Mouse (Mus musculus) midbrain, embryonic 11.5 days (tissue): Measurements from ENCODE around the gene Gli2. TPM values are rescaled to one million over a fixed set of nuclear protein-coding genes. Genes with fewer than 3 reads are reported as not detected.
A peak's percentile ranks its signal among the peaks of the same experiment; 100 is the strongest.

Source experiments
- ATAC-seq: fragments of 200-750 bp; cut with Nextera tagmentation; 2 replicates; pipeline ENCODE4 v1.8.0; 2017; ENCODE audit warnings: moderate TSS enrichment, moderate library complexity; ENCODE audit not compliant: low FRiP score
- DNase-seq: peaks from one replicate; pipeline ENCODE4 v3.0.0; 2015; ENCODE audit warnings: low spot score; ENCODE audit errors: missing footprints
- H3K27ac ChIP-seq: fragments of 300-500 bp; sonication (generic); 2 replicates; pipeline ENCODE4 v1.5.1; 2014; ENCODE audit warnings: low read depth, low read length
- H3K27me3 ChIP-seq: fragments of 300-500 bp; sonication (generic); 2 replicates; pipeline ENCODE4 v1.6.1; 2014; ENCODE audit warnings: mild to moderate bottlenecking, low read length, moderate library complexity, mixed read lengths; ENCODE audit not compliant: control insufficient read depth, insufficient read depth
- H3K36me3 ChIP-seq: fragments of 300-500 bp; sonication (generic); 2 replicates; pipeline ENCODE4 v1.6.1; 2014; ENCODE audit warnings: mild to moderate bottlenecking, low read length, moderate library complexity, mixed read lengths; ENCODE audit not compliant: control insufficient read depth, insufficient read depth
- H3K4me1 ChIP-seq: fragments of 300-500 bp; sonication (generic); 2 replicates; pipeline ENCODE4 v1.6.1; 2014; ENCODE audit warnings: low read length; ENCODE audit not compliant: control insufficient read depth, insufficient read depth
- H3K4me2 ChIP-seq: fragments of 300-500 bp; sonication (generic); 2 replicates; pipeline ENCODE4 v1.6.1; 2014; ENCODE audit warnings: mild to moderate bottlenecking, moderate library complexity
- H3K4me3 ChIP-seq: fragments of 300-500 bp; sonication (generic); 2 replicates; pipeline ENCODE4 v1.5.1; 2014; ENCODE audit warnings: low read depth, low read length
- H3K9ac ChIP-seq: fragments of 300-500 bp; sonication (generic); 2 replicates; pipeline ENCODE4 v1.6.1; 2014; ENCODE audit warnings: low read length
- H3K9me3 ChIP-seq: fragments of 300-500 bp; sonication (generic); 2 replicates; pipeline ENCODE4 v1.6.1; 2016; ENCODE audit warnings: low read length; ENCODE audit not compliant: control insufficient read depth
- WGBS: fragments of 180-500 bp; shearing (Covaris S2); extraction: QIAGEN DNeasy Blood & Tissue Kit; methylation state at CpG from one replicate; pipeline ENCODE4 v1.1.7; 2014; 5-methylcytosine and 5-hydroxymethylcytosine counted together
- microRNA-seq: library from miRNA; unstranded; fragments of <30 nt; microRNA quantifications from one replicate; pipeline ENCODE4, GENCODE M21; 2017
- polyA plus RNA-seq: library from polyadenylated mRNA; unstranded; fragments of >200 nt; fragmentation: Nextera tagmentation; extraction: Ambion mirVana; gene quantifications from 2 replicates; pipeline ENCODE4 v1.2.1, GENCODE M21; 2014

The Gli2 gene
- polyA plus RNA-seq, 1 experiment from 2014 or later: 9.0 TPM

- Histone ChIP-seq H3K4me2 (no peak overlapping the region), H3K4me3 (no peak overlapping the region), H3K9ac (no peak overlapping the region), H3K36me3 (no peaks in the 10 kb centered on the region), H3K27me3 (no peaks in the 10 kb centered on the region), H3K9me3 (no peaks in the 10 kb centered on the region), H3K4me1 (no peaks in the 10 kb centered on the region), H3K27ac (no peak overlapping the region)
- DNase-seq: no peak
- no peak for ATAC-seq
- WGBS: 83% methylated on average over 5 of the region's 5 CpGs
Measured at GRCm38 (mm10) chr1:118802166-118802565, 251.3 kb downstream of the Gli2 start.

DNA sequence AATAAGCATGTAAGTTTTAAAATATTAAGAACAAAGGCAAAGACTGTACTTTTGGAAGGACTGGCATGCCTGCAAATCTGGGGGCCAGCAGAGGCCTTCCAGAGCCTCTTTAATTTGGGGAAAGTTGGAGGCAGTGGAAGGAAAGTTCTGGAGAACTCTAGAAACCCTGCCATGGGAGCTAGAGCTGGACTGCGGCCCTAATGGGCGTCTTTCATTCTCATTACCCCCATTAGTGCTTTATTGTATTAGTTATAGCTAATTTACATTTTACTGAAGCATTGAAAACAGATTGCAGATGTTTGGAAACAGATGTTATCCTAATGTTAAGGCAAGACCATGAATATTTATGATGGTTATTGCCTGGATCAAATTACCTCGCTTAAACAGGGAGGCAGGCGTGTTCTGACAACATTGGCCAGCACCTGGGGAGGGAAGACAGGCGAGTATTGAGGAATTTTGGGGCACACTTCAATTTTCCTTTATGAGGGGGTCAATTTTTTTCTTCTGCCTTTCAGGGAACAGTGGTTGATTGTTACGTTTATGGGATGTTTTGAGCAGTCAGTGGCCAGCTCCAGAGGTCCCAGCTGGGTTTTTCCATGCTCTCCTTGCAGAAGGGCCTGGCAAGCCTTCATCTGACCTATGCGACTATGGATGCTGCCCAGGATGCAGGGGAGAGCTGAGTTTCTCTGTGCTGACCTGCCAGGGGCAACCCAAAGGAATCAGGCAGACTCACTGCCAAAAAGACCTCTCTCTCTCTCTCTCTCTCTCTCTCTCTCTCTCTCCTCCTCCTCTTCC, 253.9 kb downstream of the Gli2 start:
- DNase-seq (peak; percentile 10), ATAC-seq (no peak)
- H3K9me3 ChIP-seq: no peaks in the 10 kb centered on the region
- no peak overlapping the region for H3K9ac ChIP-seq
- H3K27ac ChIP-seq: no peak overlapping the region
- H3K4me2 ChIP-seq: no peak overlapping the region
- H3K36me3 ChIP-seq: no peaks in the 10 kb centered on the region
- H3K27me3 ChIP-seq: no peaks in the 10 kb centered on the region
- H3K4me3 ChIP-seq: no peak overlapping the region
- WGBS: 75% methylated on average over 7 of the region's 7 CpGs
- H3K4me1 ChIP-seq: no peaks in the 10 kb centered on the region

GRCm38 (mm10) chr1:118795415-118796167, 257.8 kb downstream of the Gli2 start:
- Histone ChIP-seq H3K27ac (no peak overlapping the region), H3K4me2 (no peak overlapping the region), H3K9me3 (no peaks in the 10 kb centered on the region), H3K36me3 (no peaks in the 10 kb centered on the region), H3K4me1 (no peaks in the 10 kb centered on the region), H3K27me3 (no peaks in the 10 kb centered on the region), H3K4me3 (no peak overlapping the region), H3K9ac (no peak overlapping the region)
- peak; percentile 56 for DNase-seq
- 87% methylated on average over 18 of the region's 18 CpGs for WGBS
- no peak for ATAC-seq

DNA sequence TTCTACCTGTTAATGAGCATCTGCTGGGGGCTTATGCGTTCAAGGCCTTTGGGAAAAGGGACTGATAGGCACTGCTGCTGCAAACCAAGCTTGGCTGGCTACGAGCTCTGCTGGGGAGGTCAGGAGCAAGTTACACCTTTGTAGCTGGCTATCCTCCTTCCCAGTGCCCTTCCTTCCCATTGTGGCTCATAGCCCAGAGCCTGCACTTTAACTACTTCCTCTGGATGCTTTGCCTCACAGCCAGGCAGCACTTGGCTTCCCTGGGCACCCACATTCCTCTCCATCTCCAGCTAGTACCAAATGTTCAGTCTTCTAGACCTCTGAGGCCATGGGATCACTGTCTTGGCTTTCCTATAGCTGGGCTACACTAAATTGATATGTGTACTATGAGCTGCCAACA, 263.5 kb downstream of the Gli2 start:
- DNase-seq (no peak), ATAC-seq (no peak)
- Histone ChIP-seq H3K27ac (no peak overlapping the region), H3K9ac (no peak overlapping the region), H3K36me3 (no peaks in the 10 kb centered on the region), H3K9me3 (no peaks in the 10 kb centered on the region), H3K4me1 (no peaks in the 10 kb centered on the region), H3K4me3 (no peak overlapping the region), H3K4me2 (no peak overlapping the region), H3K27me3 (no peaks in the 10 kb centered on the region)
- 93% methylated on average over 2 of the region's 2 CpGs for WGBS

- H3K27ac ChIP-seq: no peak overlapping the region
- H3K27me3 ChIP-seq: no peaks in the 10 kb centered on the region
- H3K9me3 ChIP-seq: no peaks in the 10 kb centered on the region
- WGBS: 70% methylated on average over 3 of the region's 3 CpGs
- H3K4me3 ChIP-seq: no peak overlapping the region
- no peaks in the 10 kb centered on the region for H3K4me1 ChIP-seq
- no peak overlapping the region for H3K4me2 ChIP-seq
- no peaks in the 10 kb centered on the region for H3K36me3 ChIP-seq
- peak; percentile 4 for DNase-seq
- H3K9ac ChIP-seq: no peak overlapping the region
- ATAC-seq: no peak
Measured at GRCm38 (mm10) chr1:118789468-118789867, 264.0 kb downstream of the Gli2 start.

DNA sequence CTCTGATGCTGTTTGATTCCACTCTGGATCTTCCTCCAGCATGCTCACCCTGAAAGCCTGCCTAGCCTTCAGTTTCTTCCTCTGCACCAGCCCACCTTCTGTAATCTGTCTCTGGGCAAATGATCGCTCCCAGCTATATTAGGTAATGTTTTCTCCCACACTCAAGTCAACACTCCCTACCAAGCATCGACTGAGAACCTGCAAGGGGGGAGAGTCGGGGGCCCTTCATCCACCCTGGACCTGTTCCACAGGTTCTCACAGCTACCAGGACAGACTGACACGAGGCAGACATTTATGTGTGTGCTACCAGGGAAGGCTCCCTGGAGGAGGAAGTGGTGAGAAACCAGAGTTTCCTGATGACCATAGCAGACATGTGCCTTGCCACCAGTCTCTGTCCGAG, 264.6 kb downstream of the Gli2 start:
- no peaks in the 10 kb centered on the region for H3K27me3 ChIP-seq
- H3K9ac ChIP-seq: no peak overlapping the region
- H3K4me3 ChIP-seq: no peak overlapping the region
- no peak overlapping the region for H3K27ac ChIP-seq
- H3K9me3 ChIP-seq: no peaks in the 10 kb centered on the region
- no peaks in the 10 kb centered on the region for H3K4me1 ChIP-seq
- no peaks in the 10 kb centered on the region for H3K36me3 ChIP-seq
- WGBS: 87% methylated on average over 5 of the region's 5 CpGs
- ATAC-seq (no peak), DNase-seq (peak; percentile 4)
- H3K4me2 ChIP-seq: no peak overlapping the region

GRCm38 (mm10) chr1:118787486-118787885, 265.9 kb downstream of the Gli2 start:
- Histone ChIP-seq H3K27me3 (no peaks in the 10 kb centered on the region), H3K4me3 (no peak overlapping the region), H3K36me3 (no peaks in the 10 kb centered on the region), H3K9ac (no peak overlapping the region), H3K4me2 (no peak overlapping the region), H3K9me3 (no peaks in the 10 kb centered on the region), H3K4me1 (no peaks in the 10 kb centered on the region), H3K27ac (no peak overlapping the region)
- ATAC-seq (no peak), DNase-seq (peak; percentile 17)
- 87% methylated on average over 3 of the region's 3 CpGs for WGBS

Small RNA genes lying within 50 kb of the gene (microRNA-seq; reads per million reads assigned to microRNA genes)
- not detected for gene Mir6346
